Comparison of ENCODE assay signal across 8 mouse cellular contexts in the genomic region with DNA sequence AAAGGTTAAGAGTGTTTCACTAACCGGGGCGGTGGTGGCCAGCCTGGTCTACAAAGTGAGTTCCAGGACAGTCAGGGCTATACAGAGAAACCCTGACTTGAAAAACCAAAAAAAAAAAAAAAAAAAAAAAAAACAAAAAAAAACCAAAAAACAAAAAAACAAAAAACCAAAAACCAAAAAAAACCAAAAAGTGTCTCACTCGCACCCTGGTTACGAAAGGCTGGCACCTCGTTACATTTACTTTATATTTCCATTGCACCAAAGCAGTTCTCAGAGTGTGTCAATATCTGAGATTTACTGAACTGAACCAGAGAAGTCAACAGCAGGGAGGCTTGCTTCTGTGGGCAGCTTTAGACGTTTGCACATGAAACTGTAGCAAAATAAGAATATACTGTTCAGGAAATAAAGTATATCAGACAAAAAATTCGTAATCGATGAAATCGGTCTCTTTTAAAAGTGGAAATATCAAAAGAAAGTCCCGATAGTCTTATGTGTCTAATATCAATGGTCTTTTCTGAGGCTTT. TPM values are rescaled to one million over a fixed set of nuclear protein-coding genes. Genes with fewer than 3 reads are reported as not detected.
DNase-seq lines count a peak whose midpoint lies in the region; ATAC-seq and TF ChIP-seq lines count a peak whose summit lies in the region.

No protein-coding gene starts in this region.

- no peaks in the 10 kb centered on the region for H3K36me3 ChIP-seq in hindbrain, postnatal 0 days (ENCODE audit: insufficient read depth, low read length)
- H3K36me3 ChIP-seq in midbrain, postnatal 0 days (ENCODE audit: insufficient read depth, low read length): no peaks in the 10 kb centered on the region

- WGBS in hindbrain, postnatal 0 days: 30% methylated on average over 10 of the region's 10 CpGs
- 29% methylated on average over 10 of the region's 10 CpGs for WGBS in midbrain, postnatal 0 days

- H3K4me2 ChIP-seq in hindbrain, postnatal 0 days (ENCODE audit: low read depth, low read length): peak overlapping the region; percentile 89
- H3K4me2 ChIP-seq in midbrain, postnatal 0 days (ENCODE audit: low read depth, low read length, poor library complexity, severe bottlenecking): peak overlapping the region; percentile 95

- intact Hi-C loops in gastrocnemius, postnatal 14 days (cut with DNase I; ENCODE audit: low total_unique reads): no loop called here

- no peak for ATAC-seq in hindbrain, postnatal 0 days
- ATAC-seq in midbrain, postnatal 0 days (ENCODE audit: low FRiP score): no peak

- no peak for TF ChIP-seq POLR2A in cortical plate, adult 2 months (IDR thresholded peaks at IDR 0.05; ENCODE audit: extremely low read depth, insufficient read depth, low read length)

- no peaks in the 10 kb centered on the region for H3K9me3 ChIP-seq in hindbrain, postnatal 0 days (ENCODE audit: low read length)
- H3K9me3 ChIP-seq in midbrain, postnatal 0 days (ENCODE audit: low read length): no peaks in the 10 kb centered on the region

- no peak for TF ChIP-seq CTCF in layer of hippocampus, adult 2 months (conservative IDR thresholded peaks at IDR 0.05)
- TF ChIP-seq CTCF in cortical plate, adult 2 months (IDR thresholded peaks at IDR 0.05; ENCODE audit: extremely low read depth, insufficient read depth, low read length): no peak
- TF ChIP-seq CTCF in hindbrain, postnatal 0 days (IDR thresholded peaks at IDR 0.05; ENCODE audit: low read depth): no peak
- TF ChIP-seq CTCF in midbrain, postnatal 0 days (IDR thresholded peaks at IDR 0.05): no peak

- no peaks in the 10 kb centered on the region for H3K27me3 ChIP-seq in hindbrain, postnatal 0 days (ENCODE audit: insufficient read depth, low read length)
- H3K27me3 ChIP-seq in midbrain, postnatal 0 days (ENCODE audit: insufficient read depth, low read length): no peaks in the 10 kb centered on the region

- no peak overlapping the region; the same call in 1 of the 2 replicates for H3K9ac ChIP-seq in hindbrain, postnatal 0 days (replicated peaks; ENCODE audit: low read length)
- peak overlapping the region; percentile 44 for H3K9ac ChIP-seq in midbrain, postnatal 0 days (replicated peaks; ENCODE audit: low read length, poor library complexity, severe bottlenecking)

- DNase-seq in layer of hippocampus, adult 2 months (ENCODE audit: low spot score in 2 of 2): no peak
- no peak for DNase-seq in layer of hippocampus, postnatal 10 days (ENCODE audit: low spot score in 2 of 2)
- peak; percentile 13 for DNase-seq in hindbrain, postnatal 0 days (ENCODE audit: low spot score)
- DNase-seq in midbrain, postnatal 0 days (ENCODE audit: low spot score): peak; percentile 19
- no peak for DNase-seq in layer of hippocampus, adult 9-11 months
- DNase-seq in gastrocnemius, postnatal 14 days: no peak
- DNase-seq in c-Kit-positive CD71-positive TER-119-positive erythroid progenitor cells, embryonic 14.5 days (ENCODE audit: low spot score): no peak

- peaks cover 5% of the 10 kb centered on the region; the same call in 1 of the 2 replicates for H3K4me1 ChIP-seq in cortical plate, adult 2 months (ENCODE audit: control insufficient read depth, insufficient read depth, low read length)
- peaks cover 7% of the 10 kb centered on the region for H3K4me1 ChIP-seq in hindbrain, postnatal 0 days (ENCODE audit: insufficient read depth, low read length)
- peaks cover 7% of the 10 kb centered on the region; the same call in 1 of the 2 replicates for H3K4me1 ChIP-seq in midbrain, postnatal 0 days (ENCODE audit: insufficient read depth, low read length)

- H3K27ac ChIP-seq in layer of hippocampus, adult 2 months: peak overlapping the region; percentile 96
- no peak overlapping the region for H3K27ac ChIP-seq in cortical plate, adult 2 months (ENCODE audit: insufficient read depth, low read length)
- peak overlapping the region; percentile 84; the same call in 1 of the 2 replicates for H3K27ac ChIP-seq in hindbrain, postnatal 0 days
- H3K27ac ChIP-seq in midbrain, postnatal 0 days (ENCODE audit: low read depth, low read length): peak overlapping the region; percentile 63

- peak overlapping the region; percentile 90 for H3K4me3 ChIP-seq in layer of hippocampus, adult 2 months
- H3K4me3 ChIP-seq in cortical plate, adult 2 months (ENCODE audit: insufficient read depth, low read length): peak overlapping the region; percentile 62; the same call in 1 of the 2 replicates
- H3K4me3 ChIP-seq in hindbrain, postnatal 0 days (ENCODE audit: low read length): peak overlapping the region; percentile 75
- peak overlapping the region; percentile 99 for H3K4me3 ChIP-seq in midbrain, postnatal 0 days (ENCODE audit: low read depth, low read length)

RNA-seq across cellular contexts. Expression of gene Rptor, which starts 0.5 kb away (rescaled TPM):
- total RNA-seq in layer of hippocampus, adult 2 months (2021): 10 to 100 TPM; 62.3 to 66.1 TPM
- total RNA-seq in layer of hippocampus, postnatal 10 days (2021): 10 to 100 TPM; 50.2 to 61.3 TPM
- 35.2 and 36.0 TPM in 2 replicates for polyA plus RNA-seq in cortical plate, adult 2 months (2012; rRNA removed)
- total RNA-seq in hindbrain, postnatal 0 days (2014; rRNA removed): 60.8 and 69.0 TPM in 2 replicates
- 8.6 and 8.7 TPM in 2 replicates for polyA plus RNA-seq in hindbrain, postnatal 0 days (2015; fragmentation: Nextera tagmentation; extraction: Ambion mirVana)
- 64.8 and 65.0 TPM in 2 replicates for total RNA-seq in midbrain, postnatal 0 days (2014; rRNA removed)
- polyA plus RNA-seq in midbrain, postnatal 0 days (2015; fragmentation: Nextera tagmentation; extraction: Ambion mirVana): 8.5 TPM in 2 replicates
- total RNA-seq in gastrocnemius, postnatal 14 days (2021): 10 to 100 TPM; 25.7 to 26.9 TPM

RNA-seq across cellular contexts. Expression of gene Nptx1, which starts 54.7 kb away (rescaled TPM):
- total RNA-seq in layer of hippocampus, adult 2 months (2021): 100 to 1,000 TPM; 475 to 499 TPM
- total RNA-seq in layer of hippocampus, postnatal 10 days (2021): 100 to 1,000 TPM; 146 to 173 TPM
- polyA plus RNA-seq in cortical plate, adult 2 months (2012; rRNA removed): 118 and 134 TPM in 2 replicates
- total RNA-seq in hindbrain, postnatal 0 days (2014; rRNA removed): 27.0 and 29.0 TPM in 2 replicates
- 9.4 and 10.1 TPM in 2 replicates for polyA plus RNA-seq in hindbrain, postnatal 0 days (2015; fragmentation: Nextera tagmentation; extraction: Ambion mirVana)
- 16.3 and 22.4 TPM in 2 replicates for total RNA-seq in midbrain, postnatal 0 days (2014; rRNA removed)
- 7.5 and 7.6 TPM in 2 replicates for polyA plus RNA-seq in midbrain, postnatal 0 days (2015; fragmentation: Nextera tagmentation; extraction: Ambion mirVana)
- total RNA-seq in gastrocnemius, postnatal 14 days (2021): under 1 TPM; 0.35 to 0.40 TPM

Comparison
In these comparisons a context has a peak if more than half of its experiments do, and no peak if none do; other contexts are left out.
1. DNase-seq: peak in hindbrain, postnatal 0 days (single experiment) and midbrain, postnatal 0 days (single experiment); none in layer of hippocampus, adult 2 months (0 of 2), layer of hippocampus, postnatal 10 days (0 of 2), layer of hippocampus, adult 9-11 months (single experiment), gastrocnemius, postnatal 14 days (single experiment) and c-Kit-positive CD71-positive TER-119-positive erythroid progenitor cells, embryonic 14.5 days (single experiment).
2. RNA of gene Nptx1, which starts 54.7 kb away (total RNA-seq): 475 to 499 TPM in layer of hippocampus, adult 2 months, 146 to 173 TPM in layer of hippocampus, postnatal 10 days, 27.0 to 29.0 TPM in hindbrain, postnatal 0 days and 16.3 to 22.4 TPM in midbrain, postnatal 0 days; 0.35 to 0.40 TPM in gastrocnemius, postnatal 14 days; every median in the first group is over 10 times any median in the second.
3. Peak in every context shown above with its lines, with median percentiles within 50 percentile points of each other: H3K4me3 ChIP-seq.